In genomic region chr2:79430061-79430460, GRCm38 (mm10) we compare ENCODE assay signal across 18 mouse cellular contexts. TPM values are rescaled to one million over a fixed set of nuclear protein-coding genes. Genes with fewer than 3 reads are reported as not detected.
"Had no signal": no experiment of that assay in that cellular context is flagged by ENCODE, and none has a peak within 500 bp of the region (broad histone marks: within the 10 kb centered on the region; RNA-seq: fewer than 3 reads in every experiment).

No protein-coding gene starts in this region.

- H3K27ac ChIP-seq: lung, embryonic 15.5 days; macrophage; midbrain, embryonic 12.5 days; neural tube, embryonic 12.5 days; stomach, embryonic 15.5 days; stomach, postnatal 0 days had no signal

- H3K4me2 ChIP-seq: lung, embryonic 15.5 days; midbrain, embryonic 12.5 days; neural tube, embryonic 12.5 days; stomach, embryonic 15.5 days had no signal

- H3K36me3 ChIP-seq: lung, embryonic 15.5 days; midbrain, embryonic 12.5 days; neural tube, embryonic 12.5 days; stomach, embryonic 15.5 days had no signal

- ATAC-seq: lung, postnatal 0 days had no signal

- H3K4me1 ChIP-seq: neural tube, embryonic 12.5 days had no signal

- H3K4me3 ChIP-seq: lung, embryonic 15.5 days; megakaryocyte, embryonic 14.5 days; midbrain, embryonic 12.5 days; neural tube, embryonic 12.5 days; stomach, embryonic 15.5 days had no signal

- H3K9ac ChIP-seq: liver, postnatal 0 days; lung, embryonic 15.5 days; midbrain, embryonic 12.5 days; neural tube, embryonic 12.5 days; stomach, embryonic 15.5 days had no signal

- DNase-seq: midbrain, embryonic 14.5 days; right cerebral cortex, postnatal 14 days; thymus, adult 2 months; thymus, postnatal 25 days; thymus, postnatal 4 days had no signal

- H3K9me3 ChIP-seq: lung, embryonic 15.5 days; megakaryocyte, embryonic 14.5 days; midbrain, embryonic 12.5 days; neural tube, embryonic 12.5 days; stomach, embryonic 15.5 days had no signal

RNA-seq across cellular contexts. Expression of gene Neurod1, which starts 26.5 kb away (rescaled TPM):
- polyA plus RNA-seq: liver, postnatal 0 days; lung, adult 2 months; lung, embryonic 15.5 days; lung, postnatal 0 days; macrophage; spleen, adult 2 months; testis, adult 2 months; thymus, adult 2 months; urinary bladder, adult 2 months had no signal
